Mouse (Mus musculus) spleen, adult 2 months (tissue): Measurements from ENCODE around the gene Fgfr2.

Experiments used
- CTCF ChIP-seq: fragments of 200-500 bp; IDR thresholded peaks from 2 replicates; pipeline ENCODE4 v1.5.1; 2011; ENCODE audit warnings: mild to moderate bottlenecking, inconsistent platforms; ENCODE audit not compliant: insufficient read depth, insufficient read length, insufficient replicate concordance; ENCODE audit errors: extremely low read depth
- POLR2A ChIP-seq: fragments of 200-500 bp; IDR thresholded peaks from 2 replicates; pipeline ENCODE4 v1.6.1; 2011; ENCODE audit warnings: low read depth, low read length, inconsistent platforms

- TF ChIP-seq CTCF, result no peak
- TF ChIP-seq POLR2A, result no peak
Measured at GRCm38 (mm10) chr7:132443769-132444168, 679.4 kb downstream of the Fgfr2 start.
